In the genomic region with DNA sequence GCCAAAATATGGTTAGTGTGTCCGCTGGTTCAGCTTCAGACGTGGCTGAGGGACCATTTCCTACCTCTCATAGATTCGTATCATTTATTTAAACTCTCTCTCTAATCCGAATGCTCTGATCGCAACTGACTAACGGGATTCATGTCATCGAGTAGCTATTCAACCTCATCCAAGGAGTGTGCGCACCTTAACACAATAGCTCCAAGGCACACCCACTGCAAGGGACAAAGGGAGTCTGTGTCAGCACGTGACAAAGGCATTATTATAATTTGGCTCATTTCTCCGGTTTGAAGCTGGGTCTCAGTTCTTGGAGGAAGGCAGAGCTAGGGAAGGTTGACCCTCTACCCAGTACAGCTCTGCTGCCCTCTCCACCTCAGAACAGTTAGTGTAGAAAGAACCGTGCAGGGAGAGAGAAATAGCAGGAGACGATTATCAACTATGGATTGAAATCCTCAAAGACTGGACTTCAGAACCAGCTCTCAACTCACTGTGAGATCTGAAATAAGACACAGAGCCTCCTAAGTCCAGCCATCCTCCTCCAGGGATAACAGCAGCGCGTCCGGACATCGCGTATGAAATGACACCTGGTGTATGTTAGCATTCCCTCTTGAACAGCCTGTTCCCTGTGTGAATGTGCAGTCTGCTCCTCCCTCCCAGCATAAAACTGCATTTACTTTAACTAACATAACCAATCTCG, we compare ENCODE assay signal across 9 mouse cellular contexts.
A peak's percentile ranks its signal among the peaks of the same experiment; 100 is the strongest.
DNase-seq lines count a peak whose midpoint lies in the region; ATAC-seq and TF ChIP-seq lines count a peak whose summit lies in the region.
"Had no signal": no experiment of that assay in that cellular context is flagged by ENCODE, and none has a peak within 500 bp of the region (broad histone marks: within the 10 kb centered on the region; RNA-seq: fewer than 3 reads in every experiment).

No protein-coding gene starts in this region.

- H3K27me3 ChIP-seq in heart, embryonic 14.5 days (ENCODE audit: control insufficient read depth, insufficient read depth, low read length), result no peaks in the 10 kb centered on the region
- no peaks in the 10 kb centered on the region for H3K27me3 ChIP-seq in intestine, postnatal 0 days (replicated peaks; ENCODE audit: control insufficient read depth, insufficient read depth, low read length)

- H3K27ac ChIP-seq in heart, embryonic 14.5 days (replicated peaks in 1 of 2; ENCODE audit: control insufficient read depth in 1 of 2, insufficient read depth in 1 of 2, low read depth in 2 of 2, low read length in 2 of 2), result no peak overlapping the region
- H3K27ac ChIP-seq in intestine, postnatal 0 days (ENCODE audit: low read depth, low read length), result no peak overlapping the region
- H3K27ac ChIP-seq: kidney, postnatal 0 days had no signal

- ATAC-seq in heart, embryonic 14.5 days (ENCODE audit: insufficient number of reproducible peaks, insufficient read depth, low FRiP score, low read depth), result no peak
- ATAC-seq in intestine, postnatal 0 days, result no peak

- 79% methylated on average over 18 of the region's 18 CpGs for WGBS in heart, embryonic 14.5 days
- 73% methylated on average over 18 of the region's 18 CpGs for WGBS in intestine, postnatal 0 days

- no peaks in the 10 kb centered on the region for H3K9me3 ChIP-seq in heart, embryonic 14.5 days (ENCODE audit: control insufficient read depth, low read length)
- H3K9me3 ChIP-seq in intestine, postnatal 0 days (ENCODE audit: control insufficient read depth), result no peaks in the 10 kb centered on the region

- no peaks in the 10 kb centered on the region for H3K36me3 ChIP-seq in heart, embryonic 14.5 days (ENCODE audit: control insufficient read depth, insufficient read depth, low read length)
- no peaks in the 10 kb centered on the region for H3K36me3 ChIP-seq in intestine, postnatal 0 days (ENCODE audit: control insufficient read depth, insufficient read depth)

- TF ChIP-seq CTCF in intestine, postnatal 0 days (IDR thresholded peaks at IDR 0.05; ENCODE audit: low read depth), result no peak

- no peaks in the 10 kb centered on the region for H3K4me1 ChIP-seq in heart, embryonic 14.5 days (ENCODE audit: control insufficient read depth in 2 of 2, insufficient read depth in 2 of 2, low read length in 2 of 2)
- H3K4me1 ChIP-seq in intestine, postnatal 0 days (replicated peaks; ENCODE audit: control insufficient read depth, insufficient read depth, low read length), result no peaks in the 10 kb centered on the region

- H3K4me2 ChIP-seq in heart, embryonic 14.5 days (ENCODE audit: low read length), result peak overlapping the region; percentile 31; the same call in 1 of the 2 replicates
- peak overlapping the region; percentile 39 for H3K4me2 ChIP-seq in intestine, postnatal 0 days (replicated peaks; ENCODE audit: low read depth)

- intact Hi-C loops in heart, postnatal 14 days (cut with DNase I), result loop anchor here (1.0 kb wide), 1 partner anchor 175 kb away; no protein-coding TSS in a partner anchor

- no peak overlapping the region for H3K9ac ChIP-seq in heart, embryonic 14.5 days (ENCODE audit: low read length)
- no peak overlapping the region for H3K9ac ChIP-seq in intestine, postnatal 0 days (ENCODE audit: low read depth, low read length)

- no peak for DNase-seq in heart, adult 18-20 months
- DNase-seq in thymus, postnatal 36 days, result peak; percentile 6 to 13
- DNase-seq in thymus, postnatal 4 days, result no peak
- DNase-seq in B cell, adult 2 months, result no peak
- no peak for DNase-seq in cerebellum, postnatal 36 days
- no peak for DNase-seq in heart, postnatal 14 days

- H3K4me3 ChIP-seq in heart, embryonic 14.5 days (ENCODE audit: control insufficient read depth in 1 of 2, insufficient read depth in 1 of 2, low read depth in 1 of 2, low read length in 2 of 2), result no peak overlapping the region
- no peak overlapping the region for H3K4me3 ChIP-seq in intestine, postnatal 0 days (ENCODE audit: low read depth, low read length)

Comparison
In these comparisons a context has a peak if more than half of its experiments do, and no peak if none do; other contexts are left out.
1. DNase-seq: peak in thymus, postnatal 36 days (2 of 2); none in heart, adult 18-20 months (0 of 2), thymus, postnatal 4 days (single experiment), B cell, adult 2 months (0 of 2), cerebellum, postnatal 36 days (0 of 2) and heart, postnatal 14 days (0 of 2).